Mouse (Mus musculus) adrenal gland, postnatal 25 days (tissue): ENCODE data around the gene Slamf9. TPM values are rescaled to one million over a fixed set of nuclear protein-coding genes. Genes with fewer than 3 reads are reported as not detected.

Source experiments
- DNase-seq: peaks from one replicate; pipeline ENCODE4 v3.0.0; 2021; ENCODE audit warnings: mixed read lengths
- total RNA-seq: library from RNA; stranded (reverse); gene quantifications from 2 replicates; pipeline ENCODE4 v1.2.3, GENCODE M21; 2021

The Slamf9 gene
- total RNA-seq, 1 experiment from 2014 or later, result 3.4 TPM

DNA sequence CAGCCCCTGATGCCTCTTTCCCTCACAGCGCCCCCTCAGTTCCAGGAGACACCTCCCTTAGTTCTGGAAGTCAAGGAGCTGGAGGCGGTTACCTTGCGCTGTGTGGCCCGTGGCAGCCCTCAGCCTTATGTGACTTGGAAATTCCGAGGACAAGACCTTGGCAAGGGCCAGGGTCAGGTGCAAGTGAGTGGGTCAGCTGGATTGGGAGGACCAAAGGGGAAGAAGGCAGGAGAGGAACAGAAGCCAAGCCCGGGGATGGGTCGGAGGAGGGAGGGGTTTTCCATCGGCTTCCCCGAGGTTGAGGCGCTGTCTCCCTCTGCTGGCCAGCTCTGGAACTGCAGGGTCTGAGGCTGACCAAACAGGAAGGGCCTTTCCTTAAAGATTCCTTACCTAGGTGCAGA lies 15.1 kb downstream of the Slamf9 start:
- DNase-seq, result peak; percentile 89

DNA sequence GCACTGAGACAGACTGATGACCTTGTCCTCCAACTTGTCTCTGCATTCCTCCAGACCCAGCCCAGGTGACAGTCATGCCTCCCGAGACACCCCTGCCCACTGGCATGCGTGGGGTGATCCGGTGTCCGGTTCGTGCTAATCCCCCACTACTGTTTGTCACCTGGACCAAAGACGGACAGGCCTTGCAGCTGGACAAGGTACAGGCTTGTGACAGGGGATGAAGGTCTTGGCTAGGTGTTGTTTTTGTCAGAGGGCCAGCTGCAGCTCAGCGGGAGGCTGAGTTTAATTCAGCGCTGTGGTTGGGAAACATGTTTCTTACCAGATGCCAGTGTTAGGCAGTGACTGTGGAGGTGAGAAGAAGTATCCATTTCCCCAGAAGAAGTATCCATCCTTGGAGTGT lies 16.9 kb downstream of the Slamf9 start:
- no peak for DNase-seq

DNA sequence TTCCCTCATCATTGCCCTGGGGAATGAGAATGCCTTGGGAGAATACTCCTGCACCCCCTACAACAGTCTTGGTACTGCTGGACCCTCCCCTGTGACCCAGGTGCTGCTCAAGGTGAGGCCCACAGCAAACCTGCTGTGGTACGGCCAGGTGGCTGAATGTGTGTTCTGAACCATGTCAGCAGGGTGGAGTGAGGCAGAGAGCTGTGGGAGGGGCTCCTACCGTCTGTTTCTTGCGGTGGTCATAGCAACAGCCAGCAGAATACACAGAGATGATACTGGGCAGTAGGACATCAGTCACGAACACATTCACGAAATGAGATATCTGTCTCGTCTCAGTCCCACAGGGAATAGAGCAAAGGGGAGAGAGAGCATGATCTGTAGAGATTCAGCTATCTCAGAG lies 18.4 kb downstream of the Slamf9 start:
- DNase-seq, result no peak

DNA sequence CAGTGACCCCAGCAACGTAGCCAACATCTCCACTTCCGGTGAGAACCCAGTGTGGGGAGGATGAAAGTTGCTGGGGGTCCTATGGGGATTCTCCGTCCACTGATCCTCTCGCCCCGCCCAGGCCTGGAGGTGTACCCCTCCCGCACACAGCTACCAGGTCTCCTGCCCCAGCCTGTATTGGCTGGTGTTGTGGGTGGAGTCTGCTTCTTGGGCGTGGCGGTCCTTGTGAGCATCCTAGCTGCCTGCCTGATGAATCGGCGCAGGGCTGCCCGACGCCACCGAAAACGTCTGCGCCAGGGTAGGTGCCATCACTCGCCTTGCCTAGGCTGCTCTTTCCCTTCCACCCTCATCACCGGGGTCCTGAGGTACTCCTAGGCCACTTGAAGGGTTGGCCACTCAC lies 20.9 kb downstream of the Slamf9 start:
- no peak for DNase-seq

DNA sequence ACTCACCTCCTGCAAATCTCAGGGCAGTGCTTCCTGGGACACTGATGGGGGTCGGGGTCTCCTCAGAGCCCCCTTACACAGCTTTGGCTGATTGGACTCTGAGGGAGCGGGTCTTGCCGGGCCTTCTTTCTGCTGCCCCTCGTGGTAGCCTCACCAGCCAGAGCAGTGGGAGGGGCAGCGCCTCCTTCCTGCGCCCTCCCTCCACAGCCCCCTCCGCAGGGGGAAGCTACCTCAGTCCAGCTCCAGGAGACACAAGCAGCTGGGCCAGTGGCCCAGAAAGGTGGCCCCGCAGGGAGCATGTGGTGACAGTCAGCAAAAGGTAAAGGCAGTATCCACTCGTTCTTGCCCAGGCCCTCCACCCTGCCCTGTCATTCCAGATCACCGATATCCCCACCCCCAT lies 22.3 kb downstream of the Slamf9 start:
- DNase-seq, result no peak

DNA sequence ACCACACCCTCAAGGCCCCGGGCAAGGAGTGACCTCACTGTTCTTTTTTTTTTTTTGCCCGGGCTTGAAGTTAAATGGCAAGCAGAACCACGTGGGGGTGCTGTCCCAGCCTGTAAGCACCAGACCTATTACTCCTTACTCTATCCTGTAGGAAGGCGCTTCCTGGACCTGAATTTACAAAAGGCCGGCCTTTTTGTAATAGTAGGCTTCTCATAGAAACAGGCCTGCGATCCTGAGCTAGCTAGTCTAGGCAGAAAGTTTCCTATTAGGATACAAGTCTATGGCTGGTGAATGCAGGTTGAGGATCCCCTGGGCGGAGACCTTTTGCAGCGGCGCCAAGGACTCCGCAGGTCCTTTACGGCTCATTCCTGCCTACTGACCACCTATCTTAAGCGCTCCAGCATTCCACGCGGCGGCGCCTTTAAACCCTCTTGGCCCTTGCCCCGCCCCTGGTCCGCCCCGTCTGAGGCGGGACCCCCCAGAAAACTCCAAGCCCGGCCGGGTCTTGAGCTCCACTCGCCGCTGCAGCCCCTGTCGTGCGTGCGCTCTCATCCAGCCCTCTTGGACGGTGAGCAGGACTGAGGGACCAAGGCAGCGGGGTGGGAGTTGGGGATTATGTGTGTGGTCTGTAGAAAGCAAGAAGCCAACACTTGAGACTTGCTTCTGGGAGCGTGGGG lies 24.7 kb downstream of the Slamf9 start, which contains the start of gene Tagln2:
TSS of gene Tagln2 (plus strand) at position 283 of the 677 bp plus-strand sequence.
- DNase-seq, result peak; percentile 90

DNA sequence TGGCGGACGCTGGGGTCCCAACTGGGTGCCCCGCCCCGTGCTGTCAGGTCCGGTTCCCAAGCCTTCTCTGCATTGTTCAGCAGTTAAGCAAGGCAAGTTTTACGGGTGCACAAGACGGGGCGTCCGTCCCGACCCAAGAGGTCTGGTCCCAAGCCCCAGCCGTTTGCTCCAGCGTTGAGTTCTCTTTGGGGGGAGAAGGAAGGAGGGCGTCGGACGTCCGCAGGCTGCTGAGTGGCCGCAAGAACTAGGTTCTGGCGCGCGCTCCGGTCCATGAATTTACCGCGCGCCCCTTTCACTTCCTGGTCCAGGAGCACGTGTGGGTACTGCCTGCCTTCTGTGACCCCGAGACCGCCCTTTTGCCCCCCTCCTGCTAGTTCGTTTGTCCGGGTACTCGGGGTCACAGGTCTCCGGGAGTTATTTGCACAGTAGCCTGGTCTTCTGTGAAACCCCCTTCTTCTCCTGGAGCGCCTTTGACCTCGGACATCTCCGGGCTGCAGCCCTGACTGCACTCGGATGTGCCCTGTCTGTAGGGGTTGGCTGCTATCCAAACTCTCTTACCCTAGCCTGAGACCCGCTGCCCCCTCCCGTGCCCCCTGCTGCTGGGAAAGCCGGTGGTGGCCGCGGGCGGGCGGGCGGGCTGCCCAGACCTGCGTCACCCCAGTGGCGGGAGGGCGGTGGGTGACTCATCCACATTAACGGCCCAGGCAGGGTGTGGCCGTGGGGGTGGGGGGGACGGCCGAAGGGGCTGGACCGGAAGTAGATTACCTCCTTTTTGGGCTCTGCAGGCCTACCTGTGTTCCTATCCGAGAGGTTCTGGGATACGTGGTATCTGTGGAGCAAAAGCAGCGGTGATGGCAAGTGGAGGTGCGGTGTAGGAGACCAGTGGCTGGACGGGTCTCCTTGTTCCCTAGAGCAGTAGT lies 25.6 kb downstream of the Slamf9 start:
- peak; percentile 80 for DNase-seq

DNA sequence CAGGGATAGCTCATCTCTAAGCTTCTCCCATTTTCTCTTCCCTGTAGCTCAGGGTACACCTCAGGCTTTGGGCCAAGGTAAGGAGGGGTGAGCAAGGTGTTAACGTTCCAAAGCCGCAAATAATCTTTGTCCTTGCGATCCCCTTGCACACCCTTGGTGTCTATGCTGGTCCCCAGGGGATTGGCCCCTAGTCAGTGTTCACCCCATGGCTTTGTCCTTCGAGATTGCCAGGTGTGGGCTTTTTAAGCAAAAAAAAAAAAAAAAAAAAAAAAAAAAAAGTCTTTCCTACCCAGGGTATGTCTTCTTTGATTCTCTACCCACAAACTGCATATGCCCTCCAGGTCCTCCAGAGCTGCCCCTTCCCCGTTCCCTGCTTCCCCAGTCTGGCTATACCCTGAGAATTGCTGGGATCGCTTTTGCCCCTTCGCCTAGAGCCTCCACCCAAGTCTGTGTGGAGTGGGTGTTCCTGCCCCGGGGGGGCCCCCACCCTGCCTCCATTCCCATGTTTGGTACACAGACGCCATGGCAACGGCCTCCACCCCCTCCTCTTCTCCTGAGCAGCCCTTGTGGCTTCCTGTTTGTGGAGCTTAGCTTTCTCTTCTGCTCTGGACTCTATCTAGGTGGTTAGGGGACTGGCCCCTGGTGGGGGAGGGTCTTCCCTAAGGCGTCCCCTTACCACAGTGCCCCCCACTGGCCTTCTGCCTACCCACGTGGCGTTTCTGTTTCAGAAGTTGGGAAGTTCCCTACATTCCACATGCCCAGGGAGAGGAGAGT lies 26.4 kb downstream of the Slamf9 start:
- DNase-seq, result peak; percentile 34

DNA sequence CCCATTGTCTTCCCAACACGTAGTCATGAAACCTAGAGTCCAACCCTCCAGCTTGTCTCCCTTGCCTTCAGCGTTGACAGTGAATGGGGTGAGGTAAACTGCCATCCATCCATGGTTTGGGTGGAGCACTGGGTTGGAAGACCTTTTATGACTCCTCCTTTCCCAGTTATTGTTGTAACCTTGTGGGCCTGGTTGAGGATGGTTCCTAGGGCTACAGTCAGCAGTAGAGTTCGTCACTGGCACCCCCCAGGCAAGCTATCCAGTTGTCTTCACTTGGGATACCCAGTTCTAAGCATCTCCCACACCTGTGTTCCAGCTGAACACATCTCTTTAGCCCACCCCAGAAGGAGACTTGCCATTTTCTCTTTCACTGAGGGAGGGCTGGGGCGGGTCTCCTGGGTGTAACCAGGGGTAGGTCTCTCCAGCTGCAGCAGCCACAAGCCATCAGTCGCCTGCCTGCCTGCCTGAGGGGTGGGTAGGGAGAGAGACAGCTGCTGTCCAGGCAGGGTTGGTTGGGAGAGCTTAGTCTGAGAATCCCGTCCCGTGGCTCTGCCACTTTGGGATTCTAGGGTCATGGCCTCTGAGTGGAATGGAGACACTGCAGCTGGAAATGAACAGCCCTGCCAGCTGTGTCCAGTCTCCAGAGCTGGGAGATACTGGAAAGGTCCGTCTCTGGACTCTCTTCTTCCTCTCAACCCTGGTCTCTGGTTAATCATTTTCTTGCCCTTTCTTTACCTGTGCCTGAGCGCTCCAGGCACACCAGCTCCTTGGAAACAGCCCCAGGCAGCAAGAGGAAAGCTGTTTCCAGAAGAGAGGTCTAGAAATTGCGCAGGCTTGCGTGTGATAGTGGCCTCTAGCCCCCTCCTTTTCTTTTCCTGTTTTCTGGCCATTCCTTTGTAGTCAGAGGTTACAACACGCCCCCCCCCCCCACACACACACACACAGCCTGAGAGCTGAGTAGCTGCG lies 27.3 kb downstream of the Slamf9 start:
- no peak for DNase-seq

DNA sequence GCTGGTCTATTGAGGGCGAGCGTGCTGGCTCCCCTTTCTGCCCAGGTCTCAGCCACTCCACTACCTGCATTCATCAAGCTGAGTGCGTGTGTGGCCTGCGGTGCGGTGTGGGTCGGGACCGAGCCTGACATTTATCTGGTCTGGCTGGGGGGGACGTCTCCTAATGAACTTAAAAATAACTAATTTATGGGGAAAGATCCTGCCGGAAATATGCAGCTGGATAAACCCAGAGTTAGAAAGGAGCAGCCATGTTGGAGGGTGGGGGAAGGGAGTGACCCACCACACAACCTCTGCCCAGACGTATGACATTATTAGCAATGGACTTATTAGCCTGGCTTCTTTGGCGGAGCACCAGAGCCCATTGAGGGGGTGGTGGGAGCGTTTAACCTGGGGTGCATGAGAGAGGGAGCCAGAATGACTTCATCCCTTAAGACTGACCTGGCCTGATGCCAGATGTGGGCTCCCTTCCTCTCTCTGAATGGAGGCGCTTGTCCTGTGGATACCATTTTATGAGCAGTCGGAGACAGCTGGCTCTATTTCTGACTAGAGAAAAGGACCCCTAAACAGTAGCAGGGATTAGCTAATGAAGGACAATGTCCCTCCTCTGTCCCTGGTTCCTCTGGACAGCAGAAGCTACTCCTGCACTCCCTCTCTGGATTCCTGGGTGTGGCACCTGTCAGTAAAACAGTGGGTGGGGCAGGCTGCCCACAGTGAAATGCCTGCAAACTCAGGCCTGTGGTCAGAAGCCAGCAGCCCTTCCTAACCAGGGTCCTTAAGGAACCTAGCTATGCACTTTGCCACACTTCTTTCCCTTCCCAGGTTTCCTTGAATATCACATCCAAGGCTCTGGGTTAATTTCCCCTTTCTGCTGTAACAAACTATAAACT lies 28.2 kb downstream of the Slamf9 start:
- DNase-seq, result peak; percentile 43

DNA sequence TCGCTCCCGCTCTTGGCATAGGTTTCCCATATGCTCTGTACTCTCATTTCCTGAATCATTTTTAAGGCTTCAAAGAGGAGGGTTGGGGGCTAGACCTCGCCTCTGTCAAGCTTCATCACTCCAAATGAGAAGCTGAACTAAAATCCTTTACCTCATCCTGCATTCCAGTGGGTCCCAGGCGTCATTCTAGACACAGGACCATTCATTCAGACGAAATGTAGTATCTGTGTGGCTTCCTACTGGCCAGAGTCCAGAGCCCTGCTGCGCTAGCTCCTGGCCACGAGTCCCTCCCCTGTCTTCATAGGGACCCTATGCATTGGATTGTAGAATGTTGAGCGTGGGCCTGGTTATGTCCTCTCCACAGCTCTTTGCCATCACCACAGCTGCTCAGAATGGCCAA lies 29.6 kb downstream of the Slamf9 start:
- no peak for DNase-seq

DNA sequence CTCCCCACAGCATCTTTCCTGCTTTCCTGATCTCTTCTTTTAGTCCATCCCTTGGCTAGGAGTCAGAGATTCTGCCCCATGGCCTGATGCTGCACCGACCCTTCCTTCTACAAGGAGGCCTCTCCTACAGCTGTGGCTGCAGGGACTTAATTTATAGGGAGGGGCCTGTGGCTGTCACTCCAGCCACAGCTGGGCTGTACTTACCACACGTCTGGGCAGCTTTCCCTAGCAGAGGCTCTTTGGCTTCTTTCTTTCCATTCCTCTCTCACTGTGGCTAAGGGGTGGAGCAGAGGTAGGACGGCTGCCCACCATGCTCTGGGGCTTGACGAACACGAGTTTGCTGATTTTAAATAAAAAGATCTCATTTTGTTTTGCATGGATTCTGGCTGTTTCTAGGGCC lies 31.8 kb downstream of the Slamf9 start:
- DNase-seq, result no peak

DNA sequence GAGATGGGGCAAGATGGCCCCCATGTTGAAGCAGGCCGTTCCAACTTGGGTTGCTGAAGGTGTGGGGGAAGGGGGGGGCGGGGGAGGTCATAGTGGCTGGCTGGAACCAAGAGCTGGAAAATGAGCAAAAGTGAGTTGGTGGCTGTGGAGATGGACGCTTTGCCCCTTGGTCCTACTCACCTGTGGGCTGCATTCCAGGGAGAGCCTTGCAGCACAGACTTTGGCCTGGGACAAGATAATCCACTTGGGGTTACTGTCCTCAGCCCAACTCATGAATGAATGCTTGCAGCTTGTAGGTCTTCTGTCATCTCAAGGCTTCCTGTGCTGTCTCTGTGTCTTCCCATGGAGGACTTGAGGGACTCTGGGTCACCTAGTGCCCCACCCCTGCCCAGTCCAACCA lies 32.5 kb downstream of the Slamf9 start:
- DNase-seq, result no peak

DNA sequence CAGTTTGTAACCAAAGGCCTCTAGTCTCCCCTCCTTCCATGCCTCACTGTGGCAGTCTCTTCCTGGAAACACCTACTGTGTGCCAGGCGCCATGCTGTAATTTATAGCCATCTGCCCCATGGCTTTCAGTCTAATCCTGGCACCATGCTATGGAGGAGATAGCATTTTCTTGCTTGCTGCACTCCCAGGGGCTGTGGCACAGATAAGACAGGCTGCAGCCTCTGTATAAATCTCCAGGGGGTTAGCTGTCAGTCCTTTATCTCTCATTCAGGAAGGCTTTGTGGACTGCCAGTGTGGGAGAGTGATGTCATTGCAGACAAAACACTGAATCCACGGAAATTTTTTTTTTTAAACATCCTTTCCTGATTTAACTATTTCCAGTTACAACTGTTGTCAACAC lies 33.0 kb downstream of the Slamf9 start:
- no peak for DNase-seq

DNA sequence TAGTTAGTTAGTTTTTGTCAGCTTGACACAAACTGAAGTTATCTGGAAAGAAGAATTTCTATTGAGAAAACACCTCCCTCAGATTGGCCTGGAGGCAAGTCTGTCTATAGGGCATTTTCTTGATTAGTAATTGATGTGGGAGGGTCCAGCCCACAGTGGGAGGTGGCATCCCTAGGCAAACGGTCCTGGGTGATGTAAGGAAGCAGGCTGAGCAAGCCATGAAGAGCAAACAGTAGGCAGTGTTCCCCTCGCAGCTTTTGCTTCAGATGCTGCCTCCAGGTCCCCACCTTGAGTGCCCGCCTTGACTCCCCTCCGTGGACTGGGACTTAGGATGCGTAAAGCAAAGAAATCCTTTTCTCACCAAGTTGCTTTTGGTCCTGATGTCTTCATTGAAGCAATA lies 34.1 kb downstream of the Slamf9 start:
- no peak for DNase-seq

DNA sequence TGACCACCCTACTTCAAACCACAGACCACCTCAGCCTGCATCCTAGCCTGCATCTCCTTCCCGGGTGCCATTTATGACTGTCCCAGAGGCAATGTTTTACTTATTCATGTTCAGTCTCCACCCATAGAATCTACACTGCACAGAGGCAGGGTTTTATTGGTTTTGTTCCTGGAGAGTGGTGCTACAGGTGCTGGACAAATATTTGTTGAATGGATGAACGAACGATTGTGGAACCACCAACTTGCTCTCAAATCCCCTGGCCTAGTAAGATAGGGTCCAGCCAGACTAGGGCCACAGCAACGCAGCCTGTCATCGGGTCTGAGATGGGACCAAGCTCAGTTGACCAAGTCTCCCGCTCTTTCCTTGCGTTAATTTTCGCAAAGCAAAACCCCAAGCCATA lies 34.8 kb downstream of the Slamf9 start:
- no peak for DNase-seq

DNA sequence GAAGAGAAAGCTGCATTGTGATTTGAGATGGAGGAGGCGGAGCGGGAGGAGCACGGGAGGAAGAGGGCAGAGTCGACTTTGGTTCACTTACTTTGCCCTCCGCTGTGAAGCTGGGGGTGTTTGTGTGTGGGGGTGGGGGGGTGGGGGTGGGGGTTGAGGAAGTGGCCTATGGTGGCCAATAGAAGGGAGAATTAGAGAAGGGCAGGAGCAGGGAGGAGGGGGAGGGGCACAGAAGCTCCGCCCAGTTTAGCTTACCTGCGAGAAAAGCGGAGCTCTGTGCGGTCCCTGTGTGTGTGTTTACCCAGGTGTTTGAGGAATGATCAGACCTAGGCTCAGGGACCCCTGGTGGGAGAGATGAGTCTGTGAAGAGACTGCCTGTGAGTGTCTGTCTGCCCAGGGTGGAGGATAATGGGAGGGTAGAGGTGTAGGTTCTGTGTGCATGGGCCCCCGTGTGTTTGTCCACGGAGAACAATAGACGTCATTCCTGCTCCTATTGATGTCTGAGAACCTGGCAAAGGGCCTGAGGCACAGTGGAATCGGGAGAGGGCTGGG lies 35.3 kb downstream of the Slamf9 start:
- DNase-seq, result no peak

DNA sequence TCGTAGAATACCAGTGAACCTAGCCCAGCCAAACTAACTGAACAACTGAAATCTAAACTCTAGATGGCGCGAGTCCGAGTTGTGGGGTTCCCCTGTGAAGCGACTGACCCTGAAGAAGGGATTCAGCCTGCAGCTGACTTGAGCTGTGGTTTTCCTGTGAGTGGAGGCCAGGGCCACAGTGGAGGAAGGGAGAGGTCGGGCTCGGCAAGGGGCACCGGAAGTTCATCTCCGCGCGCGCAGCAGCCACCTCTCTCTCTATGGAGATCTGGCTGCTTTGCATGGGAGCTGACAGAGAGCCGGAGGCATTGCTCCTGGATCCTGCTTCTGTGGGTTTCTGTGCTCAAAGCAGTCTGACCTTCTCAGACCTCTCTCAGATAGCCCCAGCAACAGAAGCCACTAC lies 37.8 kb downstream of the Slamf9 start:
- DNase-seq, result peak; percentile 57

DNA sequence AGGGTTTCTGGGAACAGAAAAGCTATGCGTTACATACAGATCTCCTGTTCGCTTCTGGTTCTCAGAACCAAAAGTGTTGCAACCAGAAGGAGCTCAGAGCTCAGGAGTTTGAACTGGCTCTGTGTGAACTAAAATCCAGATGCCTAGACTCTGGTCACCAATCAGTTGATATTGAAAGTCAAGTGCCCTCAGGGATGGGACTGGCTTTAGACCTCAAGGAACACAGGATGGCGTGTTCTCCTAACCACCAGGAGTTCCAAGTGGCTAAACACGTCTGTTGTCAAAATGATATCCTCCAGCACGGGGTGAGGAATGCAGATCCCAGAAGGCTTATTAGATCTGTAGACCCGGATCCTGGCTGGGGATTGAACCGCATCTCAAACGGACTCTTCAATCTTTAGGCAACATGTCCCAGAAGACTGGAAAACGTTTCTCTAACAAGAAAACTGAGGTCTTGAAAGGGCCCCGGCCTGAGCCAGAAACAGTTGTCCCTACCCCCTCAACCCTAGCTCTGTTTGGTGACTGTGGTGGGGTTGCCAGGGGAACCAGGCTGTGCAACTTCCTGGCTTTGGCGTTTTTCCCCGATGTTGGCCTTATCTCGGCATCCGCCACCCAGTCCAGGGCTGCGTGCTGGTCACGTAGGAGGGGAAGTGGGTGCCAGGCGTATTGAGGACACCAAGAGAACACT lies 38.5 kb downstream of the Slamf9 start:
- peak; percentile 45 for DNase-seq

DNA sequence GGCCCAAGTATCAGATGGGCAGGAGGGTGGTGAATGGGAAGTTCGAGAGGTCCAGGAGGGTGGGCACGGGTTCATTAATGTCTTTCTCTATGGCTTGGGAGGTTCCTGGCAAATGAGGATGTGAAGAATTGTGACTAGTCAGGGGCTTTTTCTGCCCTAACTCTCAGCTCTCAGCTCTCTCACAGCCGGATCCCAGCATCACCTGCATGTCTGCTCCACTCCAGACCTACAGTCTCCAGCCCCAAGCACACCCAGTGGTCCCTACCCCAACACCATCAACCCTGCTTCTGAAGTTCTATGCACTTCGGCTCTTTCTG lies 39.0 kb downstream of the Slamf9 start:
- no peak for DNase-seq
